9 mouse cellular contexts compared by ENCODE assay signal in genomic region chr5:130950894-130951400, GRCm38 (mm10).
DNase-seq lines count a peak whose midpoint lies in the region; ATAC-seq and TF ChIP-seq lines count a peak whose summit lies in the region.
"Had no signal": no experiment of that assay in that cellular context is flagged by ENCODE, and none has a peak within 500 bp of the region (broad histone marks: within the 10 kb centered on the region; RNA-seq: fewer than 3 reads in every experiment).

No protein-coding gene starts in this region.

- H3K4me1 ChIP-seq in hindbrain, embryonic 11.5 days (replicated peaks; ENCODE audit: control insufficient read depth, insufficient read depth, low read length): no peaks in the 10 kb centered on the region
- no peaks in the 10 kb centered on the region for H3K4me1 ChIP-seq in hindbrain, embryonic 13.5 days (replicated peaks)
- H3K4me1 ChIP-seq in E14TG2a.4 (replicated peaks; ENCODE audit: low read depth, low read length): peaks cover 19% of the 10 kb centered on the region
- H3K4me1 ChIP-seq in kidney, postnatal 0 days (replicated peaks; ENCODE audit: insufficient read depth, low read length): no peaks in the 10 kb centered on the region
- H3K4me1 ChIP-seq: liver, embryonic 13.5 days had no signal

- 46% methylated on average over 6 of the region's 6 CpGs for WGBS in hindbrain, embryonic 11.5 days
- 44% methylated on average over 6 of the region's 6 CpGs for WGBS in hindbrain, embryonic 13.5 days
- 47% methylated on average over 6 of the region's 6 CpGs for WGBS in kidney, postnatal 0 days

- TF ChIP-seq CTCF in E14TG2a.4 (conservative IDR thresholded peaks at IDR 0.05; ENCODE audit: low read length): peak; percentile 86
- TF ChIP-seq CTCF in kidney, postnatal 0 days (IDR thresholded peaks at IDR 0.05; ENCODE audit: low read depth): peak; percentile 65

- no peak overlapping the region for H3K27ac ChIP-seq in hindbrain, embryonic 11.5 days (ENCODE audit: low read depth, low read length)
- H3K27ac ChIP-seq in hindbrain, embryonic 13.5 days: no peak overlapping the region
- no peak overlapping the region for H3K27ac ChIP-seq in kidney, postnatal 0 days
- H3K27ac ChIP-seq: liver, embryonic 13.5 days had no signal

- DNase-seq in hindbrain, embryonic 11.5 days (ENCODE audit: low spot score): peak; percentile 26
- DNase-seq in c-Kit-positive CD71-positive TER-119-positive erythroid progenitor cells, embryonic 14.5 days (ENCODE audit: low spot score): peak; percentile 0
- DNase-seq in kidney, postnatal 0 days (ENCODE audit: low spot score): no peak
- DNase-seq in frontal cortex, postnatal 25 days (ENCODE audit: low spot score in 2 of 2): no peak
- DNase-seq in right cerebral cortex, adult 18-20 months: no peak
- no peak for DNase-seq in left cerebral cortex, adult 18-20 months (ENCODE audit: low spot score in 2 of 2)
- DNase-seq: liver, embryonic 13.5 days had no signal

- H3K9me3 ChIP-seq in hindbrain, embryonic 11.5 days (ENCODE audit: control insufficient read depth, low read length): no peaks in the 10 kb centered on the region
- H3K9me3 ChIP-seq in hindbrain, embryonic 13.5 days: peaks cover 7% of the 10 kb centered on the region; the same call in 1 of the 2 replicates
- no peaks in the 10 kb centered on the region for H3K9me3 ChIP-seq in E14TG2a.4 (ENCODE audit: low read length)
- H3K9me3 ChIP-seq in kidney, postnatal 0 days (replicated peaks; ENCODE audit: low read length): no peaks in the 10 kb centered on the region

- H3K4me3 ChIP-seq in hindbrain, embryonic 11.5 days (ENCODE audit: low read depth, low read length): no peak overlapping the region
- no peak overlapping the region for H3K4me3 ChIP-seq in hindbrain, embryonic 13.5 days
- H3K4me3 ChIP-seq in E14TG2a.4 (replicated peaks; ENCODE audit: low read length): no peak overlapping the region
- no peak overlapping the region for H3K4me3 ChIP-seq in kidney, postnatal 0 days (replicated peaks; ENCODE audit: low read depth, low read length)
- H3K4me3 ChIP-seq: liver, embryonic 13.5 days had no signal

- no peak for ATAC-seq in hindbrain, embryonic 11.5 days (ENCODE audit: low FRiP score)
- no peak for ATAC-seq in hindbrain, embryonic 13.5 days (ENCODE audit: low FRiP score)
- ATAC-seq in kidney, postnatal 0 days (replicated peaks; ENCODE audit: low FRiP score, low read depth): no peak; the same call in 1 of the 2 replicates

- H3K36me3 ChIP-seq in hindbrain, embryonic 11.5 days (ENCODE audit: control insufficient read depth, insufficient read depth, low read length): no peaks in the 10 kb centered on the region
- no peaks in the 10 kb centered on the region for H3K36me3 ChIP-seq in hindbrain, embryonic 13.5 days
- no peaks in the 10 kb centered on the region for H3K36me3 ChIP-seq in E14TG2a.4 (ENCODE audit: insufficient read depth, low read length)
- no peaks in the 10 kb centered on the region for H3K36me3 ChIP-seq in kidney, postnatal 0 days (ENCODE audit: insufficient read depth, low read length)
- H3K36me3 ChIP-seq: liver, embryonic 13.5 days had no signal

- H3K4me2 ChIP-seq in hindbrain, embryonic 11.5 days (replicated peaks; ENCODE audit: low read depth, low read length): no peak overlapping the region
- H3K4me2 ChIP-seq in hindbrain, embryonic 13.5 days: no peak overlapping the region
- H3K4me2 ChIP-seq in kidney, postnatal 0 days (ENCODE audit: low read length): no peak overlapping the region
- H3K4me2 ChIP-seq: liver, embryonic 13.5 days had no signal

- H3K27me3 ChIP-seq in hindbrain, embryonic 11.5 days (ENCODE audit: control insufficient read depth, insufficient read depth, low read length): no peaks in the 10 kb centered on the region
- no peaks in the 10 kb centered on the region for H3K27me3 ChIP-seq in hindbrain, embryonic 13.5 days
- H3K27me3 ChIP-seq in E14TG2a.4 (ENCODE audit: insufficient read depth, low read length): no peaks in the 10 kb centered on the region
- no peaks in the 10 kb centered on the region for H3K27me3 ChIP-seq in kidney, postnatal 0 days (ENCODE audit: insufficient read depth, low read length)
- H3K27me3 ChIP-seq: liver, embryonic 13.5 days had no signal

- no peak overlapping the region for H3K9ac ChIP-seq in hindbrain, embryonic 11.5 days (ENCODE audit: low read depth, low read length)
- no peak overlapping the region for H3K9ac ChIP-seq in hindbrain, embryonic 13.5 days
- no peak overlapping the region for H3K9ac ChIP-seq in kidney, postnatal 0 days (ENCODE audit: low read depth, low read length)
- H3K9ac ChIP-seq: liver, embryonic 13.5 days had no signal

Comparison
In these comparisons a context has a peak if more than half of its experiments do, and no peak if none do; other contexts are left out.
1. DNase-seq: peak in hindbrain, embryonic 11.5 days (single experiment) and c-Kit-positive CD71-positive TER-119-positive erythroid progenitor cells, embryonic 14.5 days (single experiment); none in kidney, postnatal 0 days (single experiment), frontal cortex, postnatal 25 days (0 of 2), right cerebral cortex, adult 18-20 months (single experiment) and left cerebral cortex, adult 18-20 months (0 of 2).